Mouse (Mus musculus) G1E-ER4 (cell line): Measurements from ENCODE around the gene Olfr524. TPM values are rescaled to one million over a fixed set of nuclear protein-coding genes. Genes with fewer than 3 reads are reported as not detected.

ENCODE experiments used
- GATA1 ChIP-seq: IDR thresholded peaks from one replicate; pipeline ENCODE4 v1.8.0; 2012; ENCODE audit warnings: low read length, inconsistent platforms
- polyA plus RNA-seq: library from polyadenylated mRNA; stranded (reverse); fragments of >175 nt; gene quantifications from 2 replicates; pipeline ENCODE4 v1.2.3, GENCODE M21; 2012

The Olfr524 gene
- polyA plus RNA-seq, 1 experiment = not detected

GRCm38 (mm10) chr7:140190435-140190834, 15.3 kb downstream of the Olfr524 start:
- TF ChIP-seq GATA1 = no peak

DNA sequence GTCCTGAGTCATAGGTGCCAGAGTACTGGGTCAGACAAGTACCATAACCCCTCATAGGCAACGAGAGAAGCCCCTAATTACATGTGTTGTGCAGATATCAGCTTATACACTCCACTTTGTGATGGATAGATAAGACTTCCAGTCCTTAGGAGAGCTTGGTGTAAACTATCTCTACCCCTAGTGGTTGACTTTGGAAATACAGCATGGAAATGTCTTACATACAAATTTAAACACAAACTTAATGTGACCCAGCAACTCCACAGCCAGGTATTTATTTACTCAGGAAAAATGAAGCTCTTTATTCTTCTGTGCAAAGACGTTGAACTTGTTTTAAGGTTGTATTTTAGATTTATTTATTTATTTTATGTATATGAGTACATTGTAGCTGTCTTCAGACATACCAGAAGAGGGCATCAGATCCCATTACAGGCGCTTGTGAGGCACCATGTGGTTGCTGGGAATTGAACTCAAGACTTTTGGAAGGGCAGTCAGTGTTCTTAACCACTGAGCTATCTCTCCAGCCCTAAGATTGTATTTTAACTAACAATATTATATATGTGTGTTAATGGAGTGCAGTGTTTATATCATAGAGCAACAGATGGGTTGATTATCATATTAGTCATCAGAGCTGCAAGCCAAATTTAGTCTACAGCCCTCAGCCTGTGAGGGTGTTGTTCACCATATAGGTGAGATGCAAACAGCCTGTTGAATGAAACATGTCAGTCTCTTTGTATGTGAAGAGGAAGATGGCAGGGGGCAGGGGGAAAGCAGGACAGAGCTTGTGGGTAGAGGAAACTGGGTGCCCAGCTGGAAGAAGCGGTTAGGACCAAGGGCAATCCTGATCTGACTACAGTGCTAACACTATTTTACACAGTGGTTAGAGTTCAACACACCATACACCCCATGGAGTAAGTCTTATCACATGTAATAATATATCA, 17.1 kb downstream of the Olfr524 start:
- TF ChIP-seq GATA1 = no peak

DNA sequence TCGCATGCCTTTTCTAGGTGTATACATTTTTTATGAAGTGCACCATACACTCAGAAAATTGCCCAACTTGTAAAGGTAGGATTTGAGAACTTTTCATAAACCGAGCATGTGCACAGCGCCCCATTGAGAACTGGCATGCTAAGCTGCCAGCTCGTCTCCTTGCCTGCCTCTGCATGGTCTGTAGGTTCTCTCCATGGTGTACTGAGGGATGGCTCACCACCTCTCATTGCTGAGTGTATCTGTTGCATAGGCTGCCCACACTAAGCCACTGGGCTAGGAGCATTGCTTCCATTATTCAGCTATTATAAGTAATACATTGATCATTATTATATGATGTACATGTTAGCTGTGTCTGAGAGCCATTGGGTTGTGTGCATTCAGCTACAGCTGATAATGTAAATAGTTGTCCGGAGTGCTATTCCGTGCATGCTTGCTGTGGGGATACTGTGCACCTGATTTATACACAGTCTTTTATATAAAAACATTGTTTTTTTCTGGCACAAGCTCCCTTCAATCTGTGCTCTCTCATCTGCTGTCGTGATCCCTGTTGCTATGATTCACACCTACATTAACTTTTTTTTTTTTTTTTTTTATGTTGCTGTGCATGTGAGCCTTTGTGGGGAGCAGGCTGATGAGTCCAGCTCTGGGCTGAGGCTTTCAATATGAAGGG, 17.9 kb downstream of the Olfr524 start:
- TF ChIP-seq GATA1 = no peak

DNA sequence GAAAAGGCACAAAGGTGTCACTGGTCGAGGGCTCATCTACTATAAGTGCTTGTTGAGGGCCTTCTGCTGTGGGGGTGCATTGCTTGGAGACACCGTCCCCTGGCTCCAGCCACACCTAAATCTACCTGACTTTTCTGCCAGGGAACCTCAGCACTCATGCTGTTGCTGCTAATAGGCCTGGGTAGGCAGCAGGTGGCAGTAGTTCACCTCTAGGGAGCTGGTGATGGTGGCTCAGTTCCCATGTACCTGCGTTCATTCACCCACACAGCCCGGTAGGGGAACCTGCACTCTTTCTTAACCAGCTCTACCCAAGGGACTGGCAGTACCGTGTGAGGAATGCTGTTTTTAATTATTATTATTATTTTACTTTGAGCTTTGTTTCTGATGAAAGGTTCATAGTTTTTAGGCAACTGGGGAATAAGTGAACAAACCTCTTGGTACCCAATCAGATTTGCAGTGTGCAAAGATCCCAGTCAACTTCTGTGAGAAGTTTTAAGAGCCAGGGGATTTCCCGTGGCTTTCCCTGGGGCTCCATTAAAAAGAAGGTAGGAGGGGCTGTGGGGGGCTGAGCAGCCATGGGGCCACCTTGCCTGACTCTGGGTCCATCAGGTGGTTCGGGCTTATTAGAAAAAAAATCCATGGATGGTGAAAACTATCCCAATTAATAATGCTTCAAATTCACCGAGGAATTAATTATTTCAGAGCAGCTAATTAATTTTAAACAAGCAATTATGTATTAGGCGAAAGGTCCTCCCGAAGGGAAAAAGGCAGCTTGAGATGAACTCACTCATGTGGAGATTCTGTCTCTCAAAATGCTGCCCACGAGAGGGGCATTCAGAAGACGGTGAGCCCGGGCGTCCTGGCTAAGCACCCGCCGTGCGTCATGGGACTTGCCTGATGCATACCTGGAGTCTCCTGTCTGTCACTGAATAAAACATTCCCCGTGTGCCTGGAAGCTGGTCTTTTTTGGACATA, 18.8 kb downstream of the Olfr524 start:
- TF ChIP-seq GATA1 = no peak

DNA sequence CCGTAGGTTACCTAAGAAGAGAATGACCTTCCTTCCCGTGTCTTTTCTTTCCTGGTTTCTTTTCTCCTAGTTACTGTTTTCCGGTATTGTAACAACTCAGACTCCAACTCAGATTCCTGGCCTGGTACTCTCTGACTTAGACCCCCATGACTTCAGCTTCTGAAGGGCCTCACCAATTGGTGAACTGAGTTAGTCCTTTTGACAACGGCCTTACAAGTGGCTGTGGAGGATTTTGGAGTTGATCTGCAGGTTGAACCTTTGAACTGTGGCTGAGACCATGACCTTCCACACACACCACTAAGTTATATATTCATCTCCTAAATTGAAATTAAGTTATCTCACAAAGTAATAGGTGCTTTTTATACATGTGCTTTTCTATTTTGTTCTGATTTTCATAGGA, 21.6 kb downstream of the Olfr524 start:
- TF ChIP-seq GATA1 = no peak

- no peak for TF ChIP-seq GATA1
These were observed 25.1 kb downstream of the Olfr524 start for GRCm38 (mm10) chr7:140180692-140181091.

DNA sequence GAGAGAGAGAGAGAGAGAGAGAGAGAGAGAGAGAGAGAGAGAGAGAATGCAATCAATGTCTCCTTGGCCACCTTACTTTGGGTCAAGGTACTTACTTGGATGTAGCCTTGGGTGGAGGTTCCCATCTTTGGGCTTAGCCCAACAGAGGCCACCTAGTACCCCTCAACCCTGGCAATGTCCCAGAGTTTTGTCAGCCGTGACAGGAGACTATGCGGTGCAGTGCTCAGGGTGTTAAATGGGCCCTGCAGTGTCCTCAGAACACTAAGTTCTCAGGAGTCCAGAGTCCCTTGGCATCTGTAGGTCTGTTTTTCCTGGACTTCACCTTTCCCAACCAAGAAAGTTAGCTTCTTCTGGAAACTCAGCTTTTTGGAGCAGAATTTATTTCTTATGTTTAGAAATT, 26.6 kb downstream of the Olfr524 start:
- no peak for TF ChIP-seq GATA1

- TF ChIP-seq GATA1 = no peak
These were observed 32.8 kb downstream of the Olfr524 start, which contains the start of gene Olfr523 for GRCm38 (mm10) chr7:140172936-140173335. Gene Olfr523 (plus strand): TSS chr7:140173217.

DNA sequence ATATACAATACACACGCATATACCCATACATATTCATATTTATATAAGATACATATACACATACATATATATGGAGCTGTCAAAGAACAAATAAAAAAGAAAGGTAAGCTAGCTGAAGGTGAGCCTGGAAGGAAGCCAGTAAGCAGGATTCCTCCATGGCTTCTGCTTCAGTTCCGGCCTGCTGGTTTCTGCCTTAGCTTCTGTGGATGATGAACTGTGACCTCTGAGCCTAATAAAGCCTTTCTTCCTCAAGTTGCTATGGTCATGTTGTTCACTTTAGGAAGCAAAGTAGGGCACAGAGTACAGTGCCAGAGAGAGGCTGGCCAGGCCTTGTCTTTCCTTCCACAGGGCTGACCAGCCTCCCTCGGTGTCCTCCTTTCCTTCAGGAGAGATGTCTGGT, 34.9 kb downstream of the Olfr524 start:
- no peak for TF ChIP-seq GATA1

GRCm38 (mm10) chr7:140169386-140169785, 36.4 kb downstream of the Olfr524 start:
- TF ChIP-seq GATA1 = no peak

GRCm38 (mm10) chr7:140167950-140168349, 37.8 kb downstream of the Olfr524 start:
- no peak for TF ChIP-seq GATA1

DNA sequence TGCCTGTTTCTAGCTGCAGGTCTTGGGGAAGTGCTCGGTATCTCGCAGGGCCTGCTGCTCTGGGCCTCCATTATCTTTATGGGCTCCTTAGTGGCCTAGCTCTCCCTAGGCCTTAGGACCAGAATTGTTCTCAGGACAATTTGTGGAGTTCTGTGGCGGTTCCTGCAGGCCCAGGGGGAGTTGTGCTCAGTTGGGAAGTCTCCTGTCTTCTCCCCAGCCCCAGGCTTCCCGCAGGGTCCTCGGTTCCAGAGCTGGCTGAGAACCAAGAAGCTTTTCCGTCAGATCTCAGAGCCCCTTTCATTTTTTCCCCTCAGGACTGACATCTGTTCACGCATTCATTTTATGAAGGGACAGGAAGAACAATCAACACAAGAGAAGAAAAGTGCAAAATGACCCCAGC, 41.1 kb downstream of the Olfr524 start, which contains the start of gene Olfr522:
Gene Olfr522, minus strand, starts transcription at position 101 of the 400 bp plus-strand sequence.
- TF ChIP-seq GATA1 = no peak

DNA sequence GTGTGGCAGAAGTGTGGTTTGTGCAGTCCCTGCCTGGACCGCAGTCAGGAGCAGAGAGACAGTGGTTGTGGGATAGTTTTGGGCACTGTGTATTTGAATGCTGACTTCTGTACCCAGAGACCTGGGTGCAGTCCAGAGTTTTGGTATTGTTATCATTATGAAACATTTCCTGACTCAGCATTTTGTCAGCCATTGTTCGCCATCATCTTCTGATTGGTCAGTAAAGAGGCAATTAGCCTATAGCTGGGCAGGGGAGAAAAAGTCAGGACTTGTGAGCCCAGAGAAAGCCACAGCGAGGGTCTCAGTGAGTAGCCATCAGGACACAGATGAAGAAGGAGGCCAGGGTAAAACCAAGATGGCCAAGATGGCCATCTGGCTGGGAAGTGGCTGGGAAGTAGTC, 45.4 kb downstream of the Olfr524 start:
- no peak for TF ChIP-seq GATA1

GRCm38 (mm10) chr7:140154218-140154927, 51.4 kb downstream of the Olfr524 start, which contains the start of gene Sprn:
Gene Sprn (minus strand): TSS chr7:140154877.
- TF ChIP-seq GATA1 = no peak

DNA sequence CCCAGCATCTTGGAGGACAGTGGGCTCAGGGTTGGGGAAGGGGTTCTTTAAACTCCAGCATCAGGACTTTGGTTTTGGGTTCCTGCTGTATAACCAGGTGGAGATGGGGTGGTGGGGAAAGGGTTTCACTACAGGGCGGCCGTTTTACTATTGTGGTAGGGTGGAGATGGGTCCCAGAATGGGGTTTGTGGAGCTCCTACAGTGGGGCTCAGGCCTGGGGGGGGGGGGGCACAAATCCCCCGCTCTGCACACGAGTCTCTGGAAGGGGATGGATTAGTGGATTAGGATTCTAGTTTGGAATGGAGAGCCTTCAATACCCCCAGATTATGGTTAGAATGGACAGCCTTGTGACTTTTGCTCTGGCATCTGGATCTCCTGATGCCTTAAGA, 51.9 kb downstream of the Olfr524 start:
- no peak for TF ChIP-seq GATA1
